Mouse (Mus musculus) liver, embryonic 14.5 days (tissue): ENCODE measurements around the gene Pomgnt2.

ENCODE experiments used
- CTCF ChIP-seq: IDR thresholded peaks from 2 replicates; pipeline ENCODE4 v1.5.1; 2016; ENCODE audit warnings: antibody characterized with exemption, low read depth, control low read depth
- EP300 ChIP-seq: IDR thresholded peaks from 2 replicates; pipeline ENCODE4 v1.6.1; 2016; ENCODE audit warnings: antibody characterized with exemption, low read depth

DNA sequence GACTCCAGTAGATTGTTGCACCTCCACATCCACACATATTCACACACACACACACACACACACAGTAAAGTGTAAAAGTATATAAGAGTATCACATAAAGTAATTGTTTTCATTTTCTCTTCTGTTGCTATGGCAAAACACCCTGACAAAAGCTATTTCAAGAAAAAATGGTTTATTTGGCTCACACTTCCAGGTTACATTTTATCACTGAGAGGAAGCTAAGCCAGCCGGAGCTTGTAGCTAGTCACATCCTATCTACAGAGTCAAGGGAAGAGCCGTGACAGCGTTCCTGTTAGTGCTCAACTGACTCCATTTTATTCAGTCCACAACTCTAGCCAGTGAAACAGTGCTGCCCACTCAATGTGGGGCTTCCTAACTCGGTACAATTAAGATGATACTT is 48.5 kb downstream of the Pomgnt2 start:
- TF ChIP-seq CTCF (no peak), EP300 (no peak)
